20 mouse cellular contexts compared by ENCODE assay signal in genomic region chr6:65797276-65797675, GRCm38 (mm10). TPM values are rescaled to one million over a fixed set of nuclear protein-coding genes. Genes with fewer than 3 reads are reported as not detected.
DNase-seq lines count a peak whose midpoint lies in the region; TF ChIP-seq lines count a peak whose summit lies in the region.
"Had no signal": no experiment of that assay in that cellular context is flagged by ENCODE, and none has a peak within 500 bp of the region (broad histone marks: within the 10 kb centered on the region; RNA-seq: fewer than 3 reads in every experiment).

No protein-coding gene starts in this region.

- H3K9me3 ChIP-seq in ES-Bruce4 (replicated peaks; ENCODE audit: control insufficient read depth, insufficient read depth, low read length, poor library complexity, severe bottlenecking) (peaks cover 7% of the 10 kb centered on the region), ES-E14 (ENCODE audit: control insufficient read depth, insufficient read depth, low read depth, low read length) (no peaks in the 10 kb centered on the region)
- H3K9me3 ChIP-seq: embryonic facial prominence, embryonic 13.5 days; embryonic facial prominence, embryonic 15.5 days; forebrain, embryonic 10.5 days; forebrain, embryonic 12.5 days had no signal

- peak overlapping the region; percentile 40 for H3K4me3 ChIP-seq in ES-Bruce4 (ENCODE audit: low read depth, low read length)
- H3K4me3 ChIP-seq in ES-E14 (ENCODE audit: insufficient read depth in 1 of 2, low read depth in 1 of 2, low read length in 2 of 2, poor library complexity in 1 of 2, severe bottlenecking in 1 of 2): peak overlapping the region; percentile 56 to 57
- H3K4me3 ChIP-seq: embryonic facial prominence, embryonic 13.5 days; embryonic facial prominence, embryonic 15.5 days; erythroblast, embryonic 14.5 days; forebrain, embryonic 10.5 days; forebrain, embryonic 12.5 days had no signal

- H3K4me1 ChIP-seq in ES-Bruce4 (ENCODE audit: control insufficient read depth, insufficient read depth, low read length) (peaks cover 2% of the 10 kb centered on the region), ES-E14 (ENCODE audit: control insufficient read depth in 2 of 2, insufficient read depth in 2 of 2, low read length in 2 of 2, poor library complexity in 1 of 2) (peaks cover 14 to 24% of the 10 kb centered on the region in 2 experiments)
- H3K4me1 ChIP-seq: embryonic facial prominence, embryonic 15.5 days; forebrain, embryonic 10.5 days; forebrain, embryonic 12.5 days had no signal

- TF ChIP-seq POLR2A in ES-Bruce4 (IDR thresholded peaks at IDR 0.05; ENCODE audit: insufficient read depth, low read length): no peak

- no peak for TF ChIP-seq EP300 in ES-Bruce4 (IDR thresholded peaks at IDR 0.05; ENCODE audit: insufficient read depth, low read depth, low read length)

- H3K27ac ChIP-seq in ES-Bruce4 (ENCODE audit: insufficient read depth, low read length) (peak overlapping the region; percentile 88), ES-E14 (ENCODE audit: insufficient read depth, low read depth, low read length, poor library complexity, severe bottlenecking) (peak overlapping the region; percentile 78)
- H3K27ac ChIP-seq: embryonic facial prominence, embryonic 13.5 days; embryonic facial prominence, embryonic 15.5 days; forebrain, embryonic 10.5 days; forebrain, embryonic 12.5 days had no signal

- DNase-seq in ES-E14 (ENCODE audit: low read depth, low spot score) (peak; percentile 7), ZHBTc4 (ENCODE audit: low read depth, low spot score) (peak; percentile 59)
- DNase-seq in embryo, embryonic 9.5 days (ENCODE audit: extremely low spot score): no peak
- no peak for DNase-seq in spleen, postnatal 36 days (ENCODE audit: low spot score in 2 of 2)
- DNase-seq in layer of hippocampus, adult 9-11 months: no peak
- DNase-seq: adrenal gland, adult 2 months; adrenal gland, postnatal 10 days; adrenal gland, postnatal 25 days; cerebellum, adult 11 months; cerebellum, adult 18-20 months; cerebellum, adult 8-10 months; cerebellum, adult 9-11 months; cerebellum, postnatal 25 days had no signal

- in situ Hi-C loops in ES-E14 (cut with MboI; ENCODE audit: low sequenced_read_pairs in 2 of 2, unreplicated experiment in 2 of 2): no loop called here

- H3K36me3 ChIP-seq in ES-Bruce4 (ENCODE audit: control insufficient read depth, insufficient read depth, low read length, poor library complexity, severe bottlenecking): peaks cover 9% of the 10 kb centered on the region
- peaks cover 7% of the 10 kb centered on the region; the same call in 1 of the 2 replicates for H3K36me3 ChIP-seq in ES-E14 (ENCODE audit: control insufficient read depth, insufficient read depth, low read length, poor library complexity, severe bottlenecking)
- H3K36me3 ChIP-seq: forebrain, embryonic 12.5 days had no signal

- no peaks in the 10 kb centered on the region for H3K27me3 ChIP-seq in ES-Bruce4 (ENCODE audit: control insufficient read depth, insufficient read depth, low read length, poor library complexity, severe bottlenecking)
- H3K27me3 ChIP-seq: embryonic facial prominence, embryonic 13.5 days; embryonic facial prominence, embryonic 15.5 days; forebrain, embryonic 12.5 days had no signal

- TF ChIP-seq CTCF in ES-Bruce4 (IDR thresholded peaks at IDR 0.05; ENCODE audit: low read depth, low read length): no peak

- H3K9ac ChIP-seq in ES-Bruce4 (ENCODE audit: low read depth, poor library complexity, severe bottlenecking): peak overlapping the region; percentile 72
- peak overlapping the region; percentile 47; the same call in 1 of the 2 replicates for H3K9ac ChIP-seq in ES-E14 (ENCODE audit: insufficient read depth, low read depth, low read length, poor library complexity, severe bottlenecking)
- H3K9ac ChIP-seq: embryonic facial prominence, embryonic 13.5 days; embryonic facial prominence, embryonic 15.5 days; forebrain, embryonic 12.5 days had no signal

TF ChIP-seq in ES-E14, 5 proteins besides CTCF, POLR2A, EP300 and RAD21:
- TF ChIP-seq ZC3H11A (IDR thresholded peaks at IDR 0.05; ENCODE audit: borderline replicate concordance, low read depth, low read length) (no peak), HCFC1 (IDR thresholded peaks at IDR 0.05; ENCODE audit: borderline replicate concordance, insufficient read depth, low read length) (peak; percentile 48; the same call in 1 of the 2 replicates)
TF ChIP-seq in ES-E14: peak in this region for 1.

RNA-seq across cellular contexts. Expression of gene Prdm5, which starts 18.5 kb away (rescaled TPM):
- polyA plus RNA-seq in ES-Bruce4 (2011; ENCODE audit: insufficient read depth, insufficient read length, low read depth, missing spikeins): 33.2 and 33.5 TPM in 2 replicates
- total RNA-seq in ES-E14 (2012; rRNA removed): 26.1 and 32.2 TPM in 2 replicates
- total RNA-seq: MEL had no signal
- polyA plus RNA-seq: erythroblast, embryonic 14.5 days had no signal

Comparison
In these comparisons a context has a peak if more than half of its experiments do, and no peak if none do; other contexts are left out.
1. DNase-seq: peak in ES-E14 (single experiment) and ZHBTc4 (single experiment); none in embryo, embryonic 9.5 days (single experiment), spleen, postnatal 36 days (0 of 2) and layer of hippocampus, adult 9-11 months (single experiment).